Mouse (Mus musculus) spleen, adult 2 months (tissue): ENCODE data around the gene Hlcs.

Experiments
- CTCF ChIP-seq: fragments of 200-500 bp; IDR thresholded peaks from 2 replicates; pipeline ENCODE4 v1.5.1; 2011; ENCODE audit warnings: mild to moderate bottlenecking, inconsistent platforms; ENCODE audit not compliant: insufficient read depth, insufficient read length, insufficient replicate concordance; ENCODE audit errors: extremely low read depth
- POLR2A ChIP-seq: fragments of 200-500 bp; IDR thresholded peaks from 2 replicates; pipeline ENCODE4 v1.6.1; 2011; ENCODE audit warnings: low read depth, low read length, inconsistent platforms

GRCm38 (mm10) chr16:94094251-94095108 lies 218.9 kb downstream of the Hlcs start:
- TF ChIP-seq CTCF (no peak), POLR2A (no peak)
